Mouse (Mus musculus) erythroblast, adult 5-6 weeks (primary cell): ENCODE results near the gene Pax7. TPM values are rescaled to one million over a fixed set of nuclear protein-coding genes. Genes with fewer than 3 reads are reported as not detected.

ENCODE experiments used
- ATAC-seq: replicated peaks from 2 replicates; pipeline ENCODE4 v1.8.0; 2016; ENCODE audit warnings: moderate number of reproducible peaks, mild to moderate bottlenecking, moderate TSS enrichment, inconsistent platforms; ENCODE audit not compliant: poor library complexity, low FRiP score, severe bottlenecking
- total RNA-seq, 2 experiments: library from RNA; stranded (forward) in 1 of 2; stranded (reverse) in 1 of 2; fragments of 150-400 nt in 1 of 2; fragments of 200-764, 138-1000 nt in 1 of 2; gene quantifications; 2 replicates each; pipeline versions ENCODE4 v1.2.3 to v1.2.4; 2015 to 2017; ENCODE audit warnings: low replicate concordance in 2 of 2

Pax7 gene
- total RNA-seq, 2 experiments from 2014 or later: not detected

GRCm38 (mm10) chr4:139767115-139767718 is 66.1 kb downstream of the Pax7 start:
- ATAC-seq: no peak

GRCm38 (mm10) chr4:139761911-139762310 is 71.4 kb downstream of the Pax7 start:
- ATAC-seq: no peak

GRCm38 (mm10) chr4:139760736-139761135 is 72.6 kb downstream of the Pax7 start:
- no peak for ATAC-seq

GRCm38 (mm10) chr4:139758512-139759340 is 74.6 kb downstream of the Pax7 start:
- ATAC-seq: no peak

- no peak for ATAC-seq
Observed at GRCm38 (mm10) chr4:139756931-139757330, 76.4 kb downstream of the Pax7 start.

GRCm38 (mm10) chr4:139754148-139754710 is 79.1 kb downstream of the Pax7 start:
- no peak for ATAC-seq

GRCm38 (mm10) chr4:139750926-139751325 is 82.4 kb downstream of the Pax7 start:
- no peak for ATAC-seq

GRCm38 (mm10) chr4:139747190-139747936 is 86.0 kb downstream of the Pax7 start:
- no peak for ATAC-seq

GRCm38 (mm10) chr4:139746177-139746576 is 87.2 kb downstream of the Pax7 start:
- ATAC-seq: no peak

- no peak for ATAC-seq
Observed at GRCm38 (mm10) chr4:139744765-139745395, 88.4 kb downstream of the Pax7 start.

- ATAC-seq: no peak
Observed at GRCm38 (mm10) chr4:139743626-139744025, 89.7 kb downstream of the Pax7 start.

GRCm38 (mm10) chr4:139737035-139737434 is 96.3 kb downstream of the Pax7 start:
- no peak for ATAC-seq

GRCm38 (mm10) chr4:139727101-139727500 is 106.2 kb downstream of the Pax7 start:
- no peak for ATAC-seq

- ATAC-seq: no peak
Observed at GRCm38 (mm10) chr4:139725421-139725820, 107.9 kb downstream of the Pax7 start.

- ATAC-seq: no peak
Observed at GRCm38 (mm10) chr4:139724296-139724695, 109.0 kb downstream of the Pax7 start.

- ATAC-seq: no peak
Observed at GRCm38 (mm10) chr4:139718978-139719377, 114.3 kb downstream of the Pax7 start.

GRCm38 (mm10) chr4:139716477-139717169 is 116.7 kb downstream of the Pax7 start:
- ATAC-seq: no peak

GRCm38 (mm10) chr4:139715241-139715932 is 117.9 kb downstream of the Pax7 start:
- no peak for ATAC-seq
